Mouse (Mus musculus) CD4-positive, CD25-positive, alpha-beta regulatory T cell, adult 4 months (primary cell): ENCODE measurements around the gene Ubap1l. TPM values are rescaled to one million over a fixed set of nuclear protein-coding genes. Genes with fewer than 3 reads are reported as not detected.

Source experiments
- ATAC-seq: one replicate; pipeline ENCODE4 v1.8.0; 2017
- polyA plus RNA-seq, 2 experiments: library from polyadenylated mRNA; unstranded; fragments of 100-300 nt; shearing (Covaris generic); gene quantifications; one replicate each; pipeline ENCODE4 v1.2.1; 2017

Gene Ubap1l
- polyA plus RNA-seq, 2 experiments from 2014 or later: not detected

GRCm38 (mm10) chr9:65374468-65375162, 13.8 kb downstream of the Ubap1l start:
- no peak for ATAC-seq

GRCm38 (mm10) chr9:65375163-65375934, 14.5 kb downstream of the Ubap1l start:
- ATAC-seq: no peak

- no peak for ATAC-seq
These were observed 20.3 kb downstream of the Ubap1l start for GRCm38 (mm10) chr9:65381017-65381590.

GRCm38 (mm10) chr9:65382031-65382750, 21.4 kb downstream of the Ubap1l start:
- no peak for ATAC-seq

- no peak for ATAC-seq
These were observed 21.9 kb downstream of the Ubap1l start for GRCm38 (mm10) chr9:65382751-65383097.

- ATAC-seq: no peak
These were observed 23.4 kb downstream of the Ubap1l start for GRCm38 (mm10) chr9:65384276-65384675.

GRCm38 (mm10) chr9:65386373-65387140, 25.7 kb downstream of the Ubap1l start:
- ATAC-seq: no peak

- no peak for ATAC-seq
These were observed 30.1 kb downstream of the Ubap1l start for GRCm38 (mm10) chr9:65390752-65391612.

GRCm38 (mm10) chr9:65391613-65391964, 30.7 kb downstream of the Ubap1l start, which contains the start of gene Kbtbd13:
Gene Kbtbd13 (minus strand): TSS chr9:65391652.
- no peak for ATAC-seq

- ATAC-seq: no peak
These were observed 32.0 kb downstream of the Ubap1l start for GRCm38 (mm10) chr9:65392638-65393364.

- ATAC-seq: no peak
These were observed 32.8 kb downstream of the Ubap1l start for GRCm38 (mm10) chr9:65393606-65394005.

- no peak for ATAC-seq
These were observed 33.5 kb downstream of the Ubap1l start for GRCm38 (mm10) chr9:65394360-65394759.

GRCm38 (mm10) chr9:65398279-65398678, 37.4 kb downstream of the Ubap1l start, which contains the start of gene Rasl12:
Gene Rasl12 (plus strand): TSS chr9:65398506.
- no peak for ATAC-seq

- no peak for ATAC-seq
These were observed 39.1 kb downstream of the Ubap1l start for GRCm38 (mm10) chr9:65399934-65400333.

GRCm38 (mm10) chr9:65404331-65405183, 43.7 kb downstream of the Ubap1l start:
- ATAC-seq: no peak

GRCm38 (mm10) chr9:65405184-65405449, 44.3 kb downstream of the Ubap1l start:
- no peak for ATAC-seq

GRCm38 (mm10) chr9:65407327-65407726, 46.5 kb downstream of the Ubap1l start:
- ATAC-seq: no peak

- no peak for ATAC-seq
These were observed 47.0 kb downstream of the Ubap1l start for GRCm38 (mm10) chr9:65407861-65408260.

GRCm38 (mm10) chr9:65408871-65409295, 48.0 kb downstream of the Ubap1l start:
- no peak for ATAC-seq

- no peak for ATAC-seq
These were observed 49.5 kb downstream of the Ubap1l start for GRCm38 (mm10) chr9:65410378-65410777.
